Mouse (Mus musculus) heart, adult 8-10 months (tissue): ENCODE data around the gene Dmpk. TPM values are rescaled to one million over a fixed set of nuclear protein-coding genes. Genes with fewer than 3 reads are reported as not detected.
A peak's percentile ranks its signal among the peaks of the same experiment; 100 is the strongest.
"Not testable (repeated sequence)": the region's sequence is repeated elsewhere in the genome, so short reads cannot be mapped to it uniquely, and the experiment has no call there.

Source experiments
- DNase-seq: peaks from one replicate; pipeline ENCODE4 v3.0.0; 2022; ENCODE audit warnings: low spot score
- total RNA-seq, 4 experiments: library from RNA; stranded (reverse); gene quantifications; 2 replicates each; pipeline ENCODE4 v1.2.4; 2022

Dmpk gene
- 100 to 1,000 TPM; 532 to 655 (median 581) TPM for total RNA-seq

DNA sequence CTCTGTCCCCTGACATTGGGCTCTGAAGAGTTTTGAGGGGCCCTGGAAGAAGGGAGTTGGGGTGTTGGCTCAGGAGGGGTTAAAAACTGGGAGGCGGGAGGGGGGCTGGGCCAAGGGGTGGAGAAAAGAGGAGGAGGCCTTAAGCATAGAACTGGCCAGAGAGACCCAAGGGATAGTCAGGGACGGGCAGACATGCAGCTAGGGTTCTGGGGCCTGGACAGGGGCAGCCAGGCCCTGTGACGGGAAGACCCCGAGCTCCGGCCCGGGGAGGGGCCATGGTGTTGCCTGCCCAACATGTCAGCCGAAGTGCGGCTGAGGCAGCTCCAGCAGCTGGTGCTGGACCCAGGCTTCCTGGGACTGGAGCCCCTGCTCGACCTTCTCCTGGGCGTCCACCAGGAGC, at the start of gene Dmpk:
TSS of gene Dmpk (plus strand) at position 149 of the 400 bp plus-strand sequence.
- no peak for DNase-seq

DNA sequence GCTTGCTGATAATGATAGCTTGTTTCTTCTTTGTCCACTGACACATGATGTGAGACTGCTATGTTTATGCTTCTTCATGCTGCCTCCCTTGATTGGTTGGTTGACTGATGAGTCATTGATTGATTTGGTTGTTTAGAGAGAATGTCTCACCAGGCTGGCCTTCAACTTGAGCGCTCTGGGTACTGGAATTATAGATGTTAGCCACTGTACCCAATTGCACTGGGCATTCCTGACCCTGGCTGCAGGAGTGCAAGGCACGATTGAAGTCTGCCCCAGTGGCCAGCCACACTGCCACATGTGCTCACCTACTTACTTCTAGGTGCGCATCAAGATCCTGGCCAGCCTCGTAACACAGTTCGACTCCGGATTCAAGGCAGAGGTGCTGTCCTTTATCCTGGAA, 39.0 kb upstream of the Dmpk start:
- no peak for DNase-seq

DNA sequence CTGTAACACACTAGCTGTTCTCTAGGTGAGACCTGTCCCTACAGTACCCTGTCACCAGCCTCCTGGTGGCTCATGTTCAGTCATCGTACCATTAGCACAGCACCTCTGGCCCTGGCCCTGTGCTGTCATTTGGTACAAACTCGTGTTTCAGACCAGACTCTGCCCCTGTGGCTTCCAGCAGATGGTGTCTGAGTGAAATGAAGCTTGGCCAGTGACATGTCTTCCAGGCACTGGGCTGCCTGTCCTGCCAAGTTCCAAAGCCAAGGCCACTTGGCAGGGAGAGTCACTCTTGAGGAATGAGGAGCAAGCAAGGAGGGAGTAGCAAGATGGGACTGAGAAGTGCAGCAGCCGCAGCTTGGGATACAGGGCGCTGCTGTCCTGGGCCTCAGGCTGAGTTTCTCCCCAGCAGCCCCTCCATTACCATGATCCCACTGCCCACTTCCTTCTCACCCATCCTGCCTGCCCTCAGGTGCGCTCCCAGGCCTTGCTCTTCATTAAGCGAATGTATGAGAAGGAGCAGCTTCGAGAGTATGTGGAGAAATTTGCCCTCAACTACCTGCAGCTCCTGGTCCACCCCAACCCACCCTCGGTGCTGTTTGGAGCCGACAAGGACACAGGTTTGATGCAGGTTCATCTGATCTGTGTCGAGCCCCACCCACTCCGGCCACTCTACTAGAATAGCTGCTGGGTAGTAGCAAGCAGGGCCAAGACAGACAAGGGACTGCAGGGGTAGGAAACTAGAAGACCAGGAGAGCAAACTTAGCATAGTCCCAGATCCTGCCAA, 37.2 kb upstream of the Dmpk start:
- DNase-seq = no peak

DNA sequence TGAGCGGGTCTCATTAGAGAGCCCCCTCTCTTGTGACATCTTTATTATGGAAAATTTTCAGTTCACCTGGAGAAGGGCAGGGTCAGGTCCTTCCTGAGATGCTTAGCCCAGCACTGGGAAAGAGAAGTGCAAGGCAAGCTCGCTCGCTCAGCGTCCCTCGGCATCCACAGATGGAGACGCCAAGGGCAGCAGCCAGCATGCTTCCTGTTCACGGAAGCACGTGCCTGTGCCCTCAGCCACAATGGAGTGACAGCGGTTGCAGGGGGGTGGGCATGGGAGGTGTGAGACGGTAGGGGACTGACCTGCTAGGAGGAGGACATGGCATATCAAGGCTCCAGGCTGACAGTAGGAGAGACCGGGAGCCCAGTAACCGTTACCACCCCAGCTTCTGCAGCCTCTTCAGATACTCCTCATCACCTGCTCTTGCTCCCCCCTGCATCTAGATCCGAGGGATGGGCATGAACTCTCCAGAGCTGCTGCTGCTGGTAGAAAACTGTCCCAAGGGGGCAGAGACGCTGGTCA, 35.6 kb upstream of the Dmpk start:
- no peak for DNase-seq

DNA sequence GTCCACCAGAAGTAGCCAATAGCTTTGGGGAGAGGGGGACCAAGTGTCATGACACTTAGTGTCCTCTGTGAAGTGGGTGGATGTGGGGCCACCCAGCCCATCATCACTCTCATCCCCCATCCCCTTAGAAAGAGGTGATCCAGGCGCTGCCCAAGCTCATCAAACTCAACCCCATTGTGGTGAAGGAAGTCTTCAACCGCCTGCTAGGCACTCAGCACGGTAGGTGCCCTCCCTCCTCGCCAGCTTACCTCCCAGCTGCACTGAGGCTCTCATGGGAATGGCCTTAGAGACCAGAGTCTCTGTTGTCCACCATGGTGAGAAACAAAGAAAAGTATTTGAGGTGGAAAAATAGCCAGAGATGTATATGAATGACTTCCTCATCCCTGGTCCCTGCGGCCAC, 34.4 kb upstream of the Dmpk start:
- no peak for DNase-seq

DNA sequence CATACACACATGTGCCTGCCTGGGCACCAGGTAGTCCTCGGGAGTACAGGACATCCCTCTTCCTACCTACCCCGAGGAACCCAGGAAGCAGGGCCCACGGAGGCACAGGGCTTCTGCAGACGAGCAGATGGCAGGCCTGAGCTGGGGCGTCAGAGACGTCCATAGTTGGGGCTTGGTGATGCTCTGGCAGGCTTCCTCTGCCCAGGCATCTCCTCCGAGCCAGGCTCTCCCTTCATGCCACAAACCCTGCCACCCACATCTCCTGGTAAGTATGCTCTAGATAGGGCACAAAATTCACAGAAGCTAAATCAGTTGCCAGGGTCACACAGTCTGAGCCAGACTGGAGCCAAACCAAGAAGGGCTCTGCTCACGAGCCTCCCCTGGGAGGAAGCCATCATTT, 33.5 kb upstream of the Dmpk start:
- no peak for DNase-seq

DNA sequence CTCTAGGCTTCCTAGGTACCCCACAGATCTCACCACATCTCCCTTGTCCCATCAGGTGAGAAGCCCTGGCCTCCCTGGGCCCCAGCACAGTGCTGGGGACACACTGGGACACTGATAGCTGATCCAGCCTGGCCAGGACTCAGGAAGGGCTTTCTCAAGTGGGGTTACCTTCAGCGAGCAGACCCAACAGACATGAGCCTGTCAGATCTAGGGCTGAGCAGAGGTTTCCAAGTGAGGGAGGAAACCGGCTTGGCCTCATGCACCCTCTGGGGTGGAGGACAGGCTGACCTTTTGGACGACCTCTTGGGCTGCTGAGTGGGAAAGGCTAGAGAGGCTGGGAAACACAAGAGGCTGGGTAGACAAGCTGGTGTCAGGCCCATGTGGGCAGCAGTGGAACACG, 32.5 kb upstream of the Dmpk start:
- no peak for DNase-seq

DNA sequence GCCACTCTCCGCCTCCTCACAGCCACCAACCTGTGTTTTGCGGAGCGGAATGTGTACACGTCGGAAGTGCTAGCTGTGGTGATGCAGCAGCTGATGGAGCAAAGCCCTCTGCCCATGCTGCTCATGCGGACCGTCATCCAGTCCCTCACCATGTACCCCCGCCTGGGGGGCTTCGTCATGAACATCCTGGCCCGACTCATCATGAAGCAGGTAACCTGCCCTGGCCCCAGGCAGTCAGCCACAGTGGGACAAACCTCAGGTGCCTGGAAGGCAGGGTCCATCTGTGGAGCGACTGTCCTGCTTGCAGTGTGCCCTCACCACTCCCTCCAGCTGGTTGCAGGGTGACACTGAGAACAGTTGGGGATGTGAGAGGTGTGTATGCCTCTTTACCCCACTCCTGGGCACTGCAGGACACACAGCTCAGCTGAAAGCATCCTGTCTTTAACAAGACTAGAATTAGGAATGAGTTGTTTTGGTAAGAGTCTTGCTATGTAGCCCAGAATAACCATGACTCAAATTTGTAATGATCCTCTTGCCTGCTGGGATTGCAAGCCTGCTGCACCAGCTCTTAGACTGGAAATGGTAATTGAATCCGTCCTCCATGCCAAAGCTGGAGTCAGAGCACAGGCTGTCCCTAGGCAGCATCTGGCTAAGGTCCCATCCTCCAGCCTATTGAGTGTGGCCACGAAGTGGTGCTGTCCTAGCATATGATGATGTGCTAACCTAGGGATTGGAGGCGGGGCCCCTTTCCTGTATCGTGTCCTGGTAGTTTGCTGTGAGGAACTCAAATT, 31.1 kb upstream of the Dmpk start:
- DNase-seq = no peak

DNA sequence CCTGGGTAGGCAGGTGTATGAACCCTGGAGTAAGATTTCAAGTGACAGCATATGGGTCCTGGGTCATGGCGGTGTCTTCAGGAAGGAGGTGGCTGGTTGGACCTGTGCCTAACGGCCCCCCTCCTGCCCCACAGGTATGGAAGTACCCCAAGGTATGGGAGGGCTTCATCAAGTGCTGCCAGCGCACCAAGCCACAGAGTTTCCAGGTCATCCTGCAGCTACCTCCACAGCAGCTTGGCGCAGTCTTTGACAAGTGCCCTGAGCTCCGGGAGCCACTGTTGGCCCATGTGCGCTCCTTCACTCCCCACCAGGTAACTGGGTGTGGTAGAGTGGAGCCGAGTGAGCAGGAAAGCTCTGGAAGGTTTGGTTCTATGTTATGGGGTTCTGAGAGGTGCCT, 30.5 kb upstream of the Dmpk start:
- no peak for DNase-seq

DNA sequence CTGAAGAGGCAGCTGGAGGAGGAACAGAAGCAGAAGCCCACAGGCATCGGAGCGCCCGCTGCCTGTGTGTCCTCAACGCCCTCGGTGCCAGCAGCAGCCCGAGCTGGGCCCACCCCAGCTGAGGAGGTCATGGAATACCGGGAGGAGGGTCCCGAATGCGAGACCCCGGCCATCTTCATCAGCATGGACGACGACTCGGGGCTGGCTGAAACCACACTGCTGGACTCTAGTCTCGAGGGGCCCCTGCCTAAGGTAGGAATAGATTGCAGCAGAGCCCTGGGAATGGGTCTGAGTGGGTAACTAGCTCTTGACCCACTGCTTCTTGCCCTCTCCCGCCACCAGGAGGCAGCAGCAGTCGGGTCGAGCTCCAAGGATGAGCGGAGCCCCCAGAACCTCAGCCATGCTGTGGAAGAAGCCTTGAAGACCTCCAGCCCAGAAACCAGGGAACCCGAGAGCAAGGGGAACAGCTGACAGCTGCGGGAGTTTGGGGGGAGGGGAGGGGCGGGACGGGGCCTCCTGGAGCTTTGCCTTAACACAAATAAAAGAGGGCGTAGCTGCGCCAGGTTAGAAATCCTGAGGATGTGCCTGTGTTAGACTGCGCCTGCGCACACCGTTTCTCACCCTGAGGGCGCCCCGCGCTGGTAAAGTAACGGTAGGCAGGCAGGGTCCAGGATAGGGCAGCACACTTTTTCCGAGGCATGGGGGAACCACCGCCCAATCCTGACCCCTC, 29.4 kb upstream of the Dmpk start, which contains the start of gene Rsph6a:
TSS of gene Rsph6a (plus strand) at position 644 of the 730 bp plus-strand sequence.
- no peak for DNase-seq

DNA sequence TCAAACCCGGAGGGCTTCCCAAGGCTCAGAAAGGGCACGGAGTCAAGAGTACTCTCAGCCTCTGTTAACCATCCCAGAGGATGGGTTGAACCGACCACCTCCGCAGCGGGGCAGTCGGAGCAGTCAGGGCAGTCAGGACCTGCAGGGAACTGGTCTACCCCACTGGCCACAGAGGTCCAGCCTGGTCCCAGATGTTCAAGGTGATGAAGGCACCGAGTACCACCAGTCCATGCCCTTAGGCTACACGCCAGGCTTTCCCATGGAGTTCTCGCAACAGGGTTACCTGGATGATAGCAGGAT, 28.9 kb upstream of the Dmpk start:
- DNase-seq = no peak

DNA sequence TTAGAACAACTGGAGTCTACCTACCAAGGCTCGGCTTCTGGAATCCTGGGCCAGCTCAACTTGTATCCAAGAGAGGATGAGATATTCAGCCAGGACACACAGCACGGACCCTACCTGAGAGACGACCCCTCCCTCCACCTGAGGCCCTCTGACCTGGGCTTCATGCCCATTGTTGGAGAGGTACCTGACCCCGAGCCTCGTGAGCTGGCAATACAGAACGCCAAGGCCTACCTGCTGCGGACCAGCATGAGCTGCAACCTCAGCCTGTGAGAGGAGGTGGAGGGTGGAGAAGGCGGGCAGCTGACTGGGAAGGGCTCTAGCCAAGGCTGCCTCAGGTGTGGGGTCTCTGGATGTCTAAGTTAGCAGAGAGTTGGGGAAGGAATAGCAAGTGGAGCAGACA, 28.5 kb upstream of the Dmpk start:
- no peak for DNase-seq

DNA sequence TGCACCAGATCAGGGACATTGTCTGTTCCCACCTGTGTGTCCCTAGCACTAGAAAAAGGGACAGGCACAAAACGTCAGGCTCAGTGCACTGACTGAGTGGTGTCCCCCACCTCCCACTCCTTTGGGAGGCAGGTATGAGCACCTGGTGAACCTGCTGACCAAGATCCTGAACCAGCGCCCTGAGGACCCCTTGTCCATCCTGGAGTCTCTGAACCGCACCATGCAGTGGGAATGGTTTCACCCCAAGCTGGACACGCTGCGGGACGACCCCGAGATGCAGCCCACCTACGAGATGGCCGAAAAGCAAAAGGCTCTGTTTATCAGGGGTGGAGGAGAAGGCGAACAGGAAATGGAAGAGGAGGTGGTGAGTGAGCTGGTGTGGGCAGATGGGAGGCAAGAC, 26.2 kb upstream of the Dmpk start:
- DNase-seq = no peak

DNA sequence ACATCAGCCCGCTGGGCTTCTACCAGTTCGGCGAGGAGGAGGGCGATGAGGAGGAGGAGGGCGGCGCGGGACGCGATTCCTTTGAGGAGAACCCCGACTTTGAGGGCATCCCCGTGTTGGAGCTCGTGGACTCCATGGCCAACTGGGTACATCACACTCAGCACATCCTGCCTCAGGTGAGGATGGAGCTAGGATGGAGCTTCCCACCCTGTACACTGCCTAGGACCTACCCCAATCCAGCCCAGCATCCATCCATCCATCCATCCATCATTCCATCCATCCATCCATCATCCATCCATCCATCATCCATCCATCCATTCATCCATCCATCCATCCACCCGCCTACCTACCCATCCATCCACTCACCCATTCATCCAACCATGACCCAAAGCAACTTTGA, 17.8 kb upstream of the Dmpk start:
- DNase-seq = no peak

DNA sequence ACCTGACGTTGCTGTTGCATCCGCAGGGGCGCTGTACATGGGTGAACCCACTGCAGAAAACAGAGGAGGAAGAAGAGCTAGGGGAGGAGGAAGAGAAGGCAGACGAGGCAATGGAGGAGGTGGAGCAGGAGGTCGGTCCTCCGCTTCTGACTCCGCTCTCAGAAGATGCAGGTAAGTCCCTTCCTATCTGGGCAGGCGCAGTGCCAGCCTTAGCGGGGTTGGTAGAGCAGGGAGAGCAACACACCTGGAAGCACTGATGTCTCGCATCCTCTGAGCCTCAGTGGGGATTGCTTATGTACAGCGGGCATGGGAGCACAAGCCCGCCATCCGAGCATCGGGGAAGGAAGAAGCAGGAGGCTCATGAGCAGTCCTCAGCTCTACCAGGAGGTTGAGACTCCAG, 16.6 kb upstream of the Dmpk start:
- no peak for DNase-seq

DNA sequence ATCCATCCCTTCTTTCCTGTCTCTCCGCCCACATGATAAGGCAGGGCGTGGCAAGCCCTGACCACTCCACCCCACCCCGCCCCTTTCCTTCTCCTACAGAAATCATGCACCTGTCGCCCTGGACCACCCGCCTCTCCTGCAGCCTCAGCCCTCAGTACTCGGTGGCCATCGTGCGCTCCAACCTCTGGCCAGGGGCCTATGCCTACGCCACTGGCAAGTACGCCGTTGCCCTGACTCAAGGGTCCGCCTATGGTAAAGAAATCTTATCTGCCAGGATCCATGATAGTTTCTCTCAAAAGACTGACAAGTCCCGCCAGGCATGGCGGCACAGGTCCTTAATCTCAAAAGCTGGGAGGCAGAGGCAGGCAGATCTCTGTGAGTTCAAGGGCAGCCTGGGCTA, 15.7 kb upstream of the Dmpk start:
- DNase-seq = no peak

DNA sequence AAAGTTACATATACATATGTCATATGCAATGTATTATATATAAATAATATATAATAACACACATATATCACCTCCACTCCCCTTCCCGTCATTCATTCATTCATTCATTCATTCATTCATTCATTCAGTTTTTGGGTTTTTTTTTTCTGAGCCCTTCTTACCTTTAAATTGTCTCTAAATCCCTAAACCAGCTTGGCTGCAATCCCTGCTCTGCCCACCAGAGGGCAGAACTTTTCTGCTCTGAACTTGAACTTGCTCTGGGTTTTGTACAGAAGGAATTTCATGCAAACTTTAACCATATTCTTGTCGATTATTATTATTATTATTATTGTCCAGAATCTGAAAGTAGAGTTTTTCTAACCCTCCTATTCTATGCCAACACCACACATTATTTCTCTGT, 14.9 kb upstream of the Dmpk start:
- peak; percentile 62 for DNase-seq

DNA sequence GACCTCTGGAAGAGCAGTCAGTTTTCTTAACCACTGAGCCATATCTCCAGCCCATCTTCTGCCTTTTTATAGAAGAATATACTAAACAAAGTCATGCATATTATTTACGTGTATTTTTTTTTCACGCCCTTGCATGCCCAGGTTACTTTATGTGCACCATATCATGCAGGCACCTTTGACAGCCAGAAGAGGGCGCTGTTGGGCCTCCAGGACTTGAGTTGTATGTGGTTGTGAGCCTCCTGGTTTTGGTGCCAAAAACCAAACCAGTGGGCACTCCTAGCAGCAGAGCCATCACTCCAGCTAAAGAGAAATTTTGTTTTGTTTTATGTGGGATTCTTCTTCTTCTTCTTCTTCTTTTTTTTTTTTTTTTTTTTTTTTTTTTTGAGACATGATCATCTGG, 14.1 kb upstream of the Dmpk start:
- DNase-seq = no peak

DNA sequence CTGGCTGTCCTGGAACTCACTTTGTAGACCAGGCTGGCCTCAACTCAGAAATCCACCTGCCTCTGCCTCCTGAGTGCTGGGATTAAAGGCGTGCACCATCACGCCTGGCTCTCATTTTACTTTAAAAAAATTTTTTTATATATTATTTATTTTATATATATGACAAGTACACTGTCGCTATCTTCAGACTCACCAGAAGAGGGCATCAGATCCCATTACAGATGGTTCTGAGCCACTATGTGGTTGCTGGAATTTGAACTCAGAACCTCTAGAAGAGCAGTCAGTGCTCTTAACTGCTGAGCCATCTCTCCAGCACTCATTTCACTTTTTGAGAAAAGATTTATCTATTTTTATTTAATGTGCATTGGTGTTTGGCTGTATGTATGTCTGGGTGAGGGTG, 12.6 kb upstream of the Dmpk start:
- not testable (repeated sequence) for DNase-seq

DNA sequence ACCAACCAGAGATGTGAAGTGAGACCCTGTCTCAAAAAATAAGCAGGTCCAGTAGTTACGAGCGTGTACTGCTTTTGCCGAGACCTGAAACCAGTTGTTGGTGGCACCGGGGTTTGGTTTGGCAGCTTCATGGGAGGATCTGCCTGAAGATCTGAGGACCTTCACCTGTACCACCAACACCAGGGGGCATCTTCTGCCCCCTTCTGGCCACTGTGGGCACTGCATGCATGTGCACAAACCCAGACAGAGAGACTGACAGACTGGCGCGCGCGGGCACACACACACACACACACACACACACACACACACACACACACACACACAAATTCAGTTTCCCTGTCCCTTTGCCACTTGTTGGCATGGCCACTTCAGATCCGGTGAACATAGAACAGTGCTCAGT, 10.1 kb upstream of the Dmpk start:
- no peak for DNase-seq

DNA sequence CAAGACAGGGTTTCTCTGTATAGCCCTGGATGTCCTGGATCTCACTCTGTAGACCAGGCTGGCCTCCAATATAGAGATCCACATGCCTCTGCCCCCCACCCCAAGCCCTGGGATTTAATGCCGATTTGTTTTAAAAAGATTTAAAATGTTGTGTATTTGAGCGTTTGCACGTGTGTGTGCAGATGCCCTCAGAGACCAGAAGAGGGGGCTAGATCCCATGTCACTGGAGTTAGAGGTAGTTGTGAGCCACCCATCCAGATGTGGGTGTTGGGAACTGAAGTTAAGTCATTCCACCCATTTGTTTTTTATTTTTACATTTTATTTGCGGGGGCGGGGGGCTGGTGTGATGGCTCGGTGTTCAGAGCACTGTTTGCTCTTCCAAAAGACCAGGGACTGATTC, 9.2 kb upstream of the Dmpk start:
- no peak for DNase-seq

DNA sequence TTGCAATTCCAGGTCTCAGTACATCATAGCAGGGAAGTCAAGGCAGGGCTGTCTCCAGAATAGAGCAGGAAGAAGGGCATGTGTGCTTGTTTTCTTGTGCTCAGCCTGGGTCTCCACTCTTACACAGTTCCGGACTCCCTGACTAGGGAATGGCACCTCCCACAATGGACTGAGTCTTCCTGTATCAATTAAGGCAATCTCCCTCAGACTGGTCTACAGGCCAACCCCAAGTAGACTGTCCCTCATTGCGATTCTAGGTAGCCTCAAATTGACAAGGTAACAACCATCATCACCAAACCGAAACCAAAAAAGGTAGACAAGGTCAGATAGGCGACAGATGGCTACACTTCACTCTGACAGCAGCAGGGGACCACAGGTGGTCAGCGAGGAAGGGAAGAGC, 8.4 kb upstream of the Dmpk start:
- no peak for DNase-seq
